Mouse (Mus musculus) T-helper 17 cell (primary cell): ENCODE results near the gene Slc39a2.

Source experiments
- in situ Hi-C, 2 experiments: fragments of 300-600 bp; cut with MboI, MseI; formaldehyde crosslinking; loops; 1 replicate in 1 of 2; 2 replicates in 1 of 2; pipeline ENCODE4 v1.15.1; 2025; ENCODE audit warnings: high pct_unique_total_duplicates in 2 of 2

Gene Slc39a2

GRCm38 (mm10) chr14:51902806-51903710, 10.4 kb downstream of the Slc39a2 start:
- in situ Hi-C loops = no loop called here

- in situ Hi-C loops = no loop called here
Observed at GRCm38 (mm10) chr14:51903782-51904181, 11.1 kb downstream of the Slc39a2 start.

DNA sequence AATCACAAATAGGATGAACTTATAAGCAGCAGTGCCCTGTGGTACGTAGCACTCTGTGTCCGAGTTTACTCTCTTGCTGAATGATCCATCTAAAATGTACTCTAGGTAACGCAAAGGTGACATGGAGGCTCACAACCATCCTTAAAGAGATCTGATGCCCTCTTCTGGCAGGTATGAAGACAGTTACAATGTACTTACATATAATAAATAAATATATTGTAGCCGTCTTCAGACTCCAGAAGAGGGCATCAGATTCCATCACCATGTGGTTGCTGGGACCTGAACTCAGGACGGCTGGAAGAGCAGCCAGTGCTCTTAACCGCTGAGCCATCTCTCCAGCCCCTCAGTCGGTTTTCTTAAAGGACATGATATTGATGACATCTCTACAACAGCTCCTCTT, 12.0 kb downstream of the Slc39a2 start:
- in situ Hi-C loops = loop anchor here (5.0 kb wide), 1 partner anchor 103 kb away; no protein-coding TSS in a partner anchor

DNA sequence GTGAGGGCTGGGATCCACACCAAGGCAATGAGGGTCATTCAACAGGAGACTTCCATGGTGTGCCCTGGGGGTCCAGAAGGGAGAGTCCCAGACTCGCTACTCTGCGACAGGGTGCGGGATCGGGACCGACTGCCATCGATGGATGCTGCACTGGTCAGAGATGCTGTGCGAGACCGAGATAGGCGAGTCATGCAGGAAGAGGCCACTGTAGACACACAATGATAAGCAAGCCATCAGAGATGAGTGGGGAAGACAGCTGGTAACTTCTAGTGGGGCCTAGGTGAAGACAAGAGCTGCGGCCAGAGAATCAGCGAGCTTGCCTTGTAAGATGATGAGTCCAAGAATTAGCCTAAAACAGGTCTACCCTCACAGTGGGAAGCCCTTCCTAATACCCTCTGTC, 13.4 kb downstream of the Slc39a2 start:
- in situ Hi-C loops = loop anchor here (5.0 kb wide), 1 partner anchor 101 kb away; no protein-coding TSS in a partner anchor

DNA sequence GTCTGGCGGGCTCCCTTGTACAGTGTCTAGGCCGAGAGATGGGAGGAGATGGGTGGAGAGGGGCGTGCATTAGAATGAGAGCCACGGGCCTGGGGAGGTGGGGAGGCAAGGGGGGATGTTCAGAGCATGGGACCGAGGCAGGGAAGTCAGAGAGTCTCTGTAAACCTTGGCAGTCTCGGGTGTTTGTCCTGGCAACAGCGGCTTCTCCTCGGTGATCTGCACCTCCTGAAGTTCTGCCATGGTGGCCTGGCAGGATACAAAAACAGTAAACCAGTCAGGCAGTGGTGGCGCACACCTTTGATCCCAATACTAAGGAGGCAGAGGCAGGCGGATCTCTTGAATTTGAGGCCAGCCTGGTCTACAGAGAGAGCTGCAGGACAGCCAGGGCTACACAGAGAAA, 18.6 kb downstream of the Slc39a2 start:
- in situ Hi-C loops = no loop called here

DNA sequence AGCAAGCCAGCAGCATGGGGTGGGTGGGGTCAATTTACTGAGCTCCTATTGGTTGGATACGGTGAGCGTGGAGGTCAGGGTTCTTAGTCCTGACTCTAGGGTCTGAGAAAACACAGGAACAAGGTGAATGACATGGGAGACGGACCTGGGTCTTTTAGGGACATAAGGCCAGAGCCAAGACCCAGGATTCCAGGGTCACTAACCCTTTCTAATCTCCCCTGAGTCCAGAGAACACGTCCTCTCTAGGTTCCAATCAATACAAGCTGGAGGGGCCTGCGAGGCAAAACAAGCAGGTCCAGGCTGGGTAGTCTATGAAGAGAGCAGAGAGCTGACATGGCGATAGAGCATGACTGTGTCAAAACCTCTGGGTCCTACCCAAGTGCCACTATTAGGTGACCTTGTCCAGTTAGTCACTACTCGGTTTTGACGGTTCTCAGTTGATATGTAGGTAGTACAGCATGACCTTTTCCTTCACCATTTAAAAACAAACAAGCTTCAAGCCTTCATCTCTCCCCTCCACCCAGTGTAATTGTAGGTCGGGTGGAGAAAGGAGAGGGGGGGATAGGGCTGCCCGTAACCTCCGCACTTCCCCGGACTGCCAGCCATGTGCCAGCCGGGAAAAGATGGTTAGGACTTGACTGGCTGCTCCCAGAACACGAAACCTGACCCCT, 19.8 kb downstream of the Slc39a2 start:
- in situ Hi-C loops = no loop called here

- in situ Hi-C loops = no loop called here
Observed at GRCm38 (mm10) chr14:51913062-51913959, 20.6 kb downstream of the Slc39a2 start.

- in situ Hi-C loops = no loop called here
Observed at GRCm38 (mm10) chr14:51913960-51914762, 21.5 kb downstream of the Slc39a2 start, which contains the start of gene Ndrg2. Ndrg2 (minus strand) TSS chr14:51914158.

- in situ Hi-C loops = no loop called here
Observed at GRCm38 (mm10) chr14:51915030-51915429, 22.3 kb downstream of the Slc39a2 start.

DNA sequence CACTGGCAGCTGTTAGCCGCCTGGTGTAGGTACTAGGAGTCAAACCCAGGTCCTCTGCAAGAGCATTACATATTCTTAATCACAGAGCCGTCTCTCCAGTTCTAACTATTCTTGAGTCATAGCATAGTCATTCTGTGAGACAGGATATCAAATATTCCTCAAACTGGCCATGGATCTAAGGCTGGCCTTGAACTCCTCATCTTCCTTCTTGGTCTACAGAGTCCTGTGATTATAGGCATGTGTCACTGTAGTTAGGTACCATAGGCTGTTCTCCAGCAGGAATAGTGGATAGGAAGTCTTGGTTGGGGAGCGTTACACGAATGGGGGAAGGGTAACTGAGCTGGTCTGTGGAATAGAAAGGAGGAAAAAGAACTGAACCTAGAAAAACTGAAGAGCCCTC, 23.9 kb downstream of the Slc39a2 start:
- in situ Hi-C loops = no loop called here

DNA sequence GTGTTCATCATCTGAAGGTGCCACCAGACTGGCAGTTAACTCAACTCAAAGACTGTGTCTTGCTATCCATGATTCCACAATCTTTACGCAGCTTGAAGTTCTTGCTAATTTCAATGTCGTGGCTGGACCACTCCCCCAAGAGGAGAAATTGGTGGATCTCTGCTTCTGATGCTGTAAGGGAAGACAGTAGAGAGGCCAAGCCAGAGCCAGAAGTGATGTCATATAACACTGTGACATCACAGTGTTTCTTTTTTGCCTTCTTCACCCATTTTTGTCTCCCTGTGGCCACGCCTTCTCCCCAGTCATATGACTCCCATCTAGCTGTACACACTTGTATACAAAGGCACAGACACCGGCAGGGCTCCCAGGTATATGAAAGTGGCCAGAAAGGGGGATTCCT, 25.4 kb downstream of the Slc39a2 start, which contains the start of gene Tppp2:
Gene Tppp2, plus strand, starts transcription at position 301 of the 400 bp plus-strand sequence.
- in situ Hi-C loops = no loop called here

GRCm38 (mm10) chr14:51918966-51919365, 26.3 kb downstream of the Slc39a2 start:
- in situ Hi-C loops = no loop called here

DNA sequence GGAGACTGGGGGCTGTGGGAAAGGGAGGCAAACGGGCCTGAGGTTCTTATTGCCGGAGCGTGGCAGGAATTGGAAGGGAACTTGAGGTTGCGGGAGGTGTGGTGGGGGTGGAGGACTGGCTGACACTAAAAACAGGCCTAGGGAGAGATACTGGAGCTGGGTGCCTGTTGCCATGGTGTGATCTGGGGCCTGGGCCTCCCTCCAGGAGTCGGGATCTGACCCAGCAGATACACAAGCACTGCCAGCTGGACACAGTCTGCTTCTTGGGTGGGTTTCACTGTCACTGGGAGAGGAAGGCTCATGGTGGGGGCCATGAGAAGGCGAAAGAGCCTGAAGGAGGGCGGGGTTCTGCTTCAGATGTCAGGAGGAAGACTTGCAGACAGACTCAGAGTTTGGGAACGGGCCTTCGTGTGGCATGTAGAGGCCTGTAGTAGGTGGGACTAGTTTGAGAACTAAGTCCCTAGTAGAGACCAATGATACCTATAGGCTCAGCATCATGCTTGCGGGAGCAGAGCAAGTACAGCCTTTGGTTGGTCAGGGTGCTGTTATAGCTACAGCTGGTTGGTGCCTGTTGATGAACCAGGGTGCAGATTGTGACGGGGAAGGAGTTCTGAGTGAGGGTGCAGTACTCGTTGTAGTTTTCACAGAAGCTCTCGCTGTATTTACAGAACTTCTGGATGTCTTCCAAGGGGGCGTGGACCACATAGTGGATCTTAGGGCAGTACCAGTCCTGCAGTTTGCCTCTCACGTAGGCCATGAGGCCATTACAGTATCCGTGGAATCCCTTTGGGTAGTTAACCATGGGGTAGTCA, 29.3 kb downstream of the Slc39a2 start:
- in situ Hi-C loops = loop anchor here in 1 of 2 experiments (10.0 kb wide), 1 partner anchor 447 kb away; no protein-coding TSS in a partner anchor

- in situ Hi-C loops = loop anchor here in 1 of 2 experiments (10.0 kb wide), 1 partner anchor 448 kb away; no protein-coding TSS in a partner anchor
Observed at GRCm38 (mm10) chr14:51922571-51922865, 29.8 kb downstream of the Slc39a2 start, which contains the start of gene Rnase13. Rnase13 (minus strand) TSS chr14:51922773.

DNA sequence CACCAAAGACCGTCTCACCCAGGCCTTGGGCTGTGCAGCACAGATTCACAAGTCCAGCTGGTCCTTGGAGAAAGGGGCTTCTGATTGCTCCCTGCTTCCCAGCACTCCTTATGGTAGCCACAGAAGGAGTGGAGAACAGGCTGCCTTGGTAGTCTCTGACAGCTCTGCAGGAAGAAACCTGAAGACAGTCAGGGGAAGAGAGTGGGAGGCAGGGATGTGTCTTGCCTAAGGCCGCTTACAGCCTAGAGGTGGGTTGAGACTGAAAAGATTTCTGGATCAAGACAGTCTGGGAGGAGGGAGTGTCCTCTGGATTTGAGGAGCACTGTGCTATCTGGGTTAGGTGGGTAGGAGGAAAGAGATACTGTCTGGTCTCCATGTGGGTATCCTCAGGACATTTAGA, 30.2 kb downstream of the Slc39a2 start:
- in situ Hi-C loops = loop anchor here in 1 of 2 experiments (10.0 kb wide), 1 partner anchor 448 kb away; no protein-coding TSS in a partner anchor

GRCm38 (mm10) chr14:51923492-51923891, 30.8 kb downstream of the Slc39a2 start:
- in situ Hi-C loops = loop anchor here in 1 of 2 experiments (10.0 kb wide), 1 partner anchor 449 kb away; no protein-coding TSS in a partner anchor

GRCm38 (mm10) chr14:51926930-51927329, 34.2 kb downstream of the Slc39a2 start:
- in situ Hi-C loops = loop anchor here in 1 of 2 experiments (10.0 kb wide), 1 partner anchor 452 kb away; no protein-coding TSS in a partner anchor

DNA sequence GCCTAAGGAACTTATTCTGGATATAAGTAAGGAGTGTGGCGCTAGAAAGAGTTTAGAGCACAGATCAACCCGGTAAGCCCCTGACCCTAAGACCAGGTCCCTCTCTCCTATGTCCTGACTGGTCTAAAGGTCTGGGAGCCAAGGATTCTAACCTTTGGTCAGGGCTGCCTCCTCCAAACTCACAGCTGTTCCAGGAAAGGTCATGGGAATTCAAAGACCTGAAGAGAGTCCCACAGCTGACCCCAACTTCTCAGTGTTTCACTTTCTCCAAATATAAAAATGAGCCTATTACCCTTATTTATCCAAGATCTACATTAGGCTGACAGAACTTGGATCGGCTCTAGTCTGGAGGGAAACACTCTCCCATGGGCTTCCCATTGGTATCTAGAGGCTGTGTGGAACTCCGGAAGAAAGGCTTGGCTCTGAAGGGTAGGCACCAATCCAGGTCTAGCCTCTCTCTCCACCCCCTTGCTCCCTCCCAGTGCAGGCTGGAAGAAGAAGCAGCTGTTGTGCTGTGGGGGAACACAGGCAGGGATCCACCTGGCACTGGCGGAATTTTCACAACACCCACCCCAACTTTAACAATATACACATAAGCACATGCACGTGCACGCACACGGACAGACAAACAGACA, 36.7 kb downstream of the Slc39a2 start:
- in situ Hi-C loops = loop anchor here in 1 of 2 experiments (10.0 kb wide), 1 partner anchor 455 kb away; no protein-coding TSS in a partner anchor

DNA sequence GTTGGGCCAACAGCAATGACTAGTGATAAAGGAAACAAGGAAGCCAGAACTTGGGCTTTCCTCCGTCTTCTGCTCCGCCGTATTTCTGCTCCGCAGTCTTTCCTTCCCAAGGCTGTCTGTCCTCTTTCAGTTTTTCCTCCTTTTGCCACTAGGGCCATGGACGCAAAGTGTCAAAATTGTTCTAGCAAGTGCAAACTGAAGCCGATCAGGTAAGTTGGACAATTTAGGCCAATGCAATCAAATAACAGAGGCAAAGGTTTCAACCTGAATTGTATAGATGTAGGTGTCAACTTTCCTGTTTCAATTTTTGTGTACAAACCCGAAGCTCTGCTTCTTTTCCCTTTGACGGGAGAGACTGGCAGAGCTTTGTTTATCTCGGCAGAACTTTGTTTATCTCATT, 37.3 kb downstream of the Slc39a2 start:
- in situ Hi-C loops = loop anchor here in 1 of 2 experiments (10.0 kb wide), 1 partner anchor 455 kb away; no protein-coding TSS in a partner anchor
